Mouse (Mus musculus): Measurements from ENCODE around the gene Nptx1. TPM values are rescaled to one million over a fixed set of nuclear protein-coding genes. Genes with fewer than 3 reads are reported as not detected.

Nptx1 gene
- polyA plus RNA-seq, 1 experiment: not detected

DNA sequence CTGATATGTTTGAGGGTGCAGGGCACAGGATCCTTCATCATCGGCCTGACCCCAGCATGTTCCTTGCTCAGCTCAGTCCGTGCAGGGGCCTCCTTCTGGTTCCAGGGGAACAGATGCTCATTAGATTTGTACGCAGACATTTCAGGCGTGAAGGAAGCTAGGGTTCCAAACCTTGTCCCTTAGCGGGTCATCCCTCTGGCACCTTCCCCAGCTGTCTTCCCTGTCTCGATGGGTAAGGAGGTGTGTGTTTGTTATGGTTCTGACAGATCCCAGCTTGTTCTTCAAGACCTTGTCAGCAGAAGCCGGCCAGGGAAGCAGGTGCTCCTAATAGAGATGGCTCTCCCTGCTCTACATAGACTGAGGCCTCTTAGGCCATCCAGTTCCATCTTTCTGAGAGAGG lies 17.5 kb upstream of the Nptx1 start:
- TF ChIP-seq FLI1 (IDR thresholded peaks at IDR 0.05; ENCODE audit: low read length): no peak
- TF ChIP-seq GATA1 (IDR thresholded peaks at IDR 0.05; ENCODE audit: borderline replicate concordance, low read length): no peak
- Histone ChIP-seq H3K27me3 (replicated peaks) (peaks cover 88% of the 10 kb centered on the region), H3K4me1 (peaks cover 10% of the 10 kb centered on the region; the same call in 1 of the 2 replicates), H3K9me3 (peaks cover 23% of the 10 kb centered on the region), H3K4me3 (replicated peaks) (no peak overlapping the region), H3K36me3 (replicated peaks; ENCODE audit: low read length) (no peaks in the 10 kb centered on the region)

DNA sequence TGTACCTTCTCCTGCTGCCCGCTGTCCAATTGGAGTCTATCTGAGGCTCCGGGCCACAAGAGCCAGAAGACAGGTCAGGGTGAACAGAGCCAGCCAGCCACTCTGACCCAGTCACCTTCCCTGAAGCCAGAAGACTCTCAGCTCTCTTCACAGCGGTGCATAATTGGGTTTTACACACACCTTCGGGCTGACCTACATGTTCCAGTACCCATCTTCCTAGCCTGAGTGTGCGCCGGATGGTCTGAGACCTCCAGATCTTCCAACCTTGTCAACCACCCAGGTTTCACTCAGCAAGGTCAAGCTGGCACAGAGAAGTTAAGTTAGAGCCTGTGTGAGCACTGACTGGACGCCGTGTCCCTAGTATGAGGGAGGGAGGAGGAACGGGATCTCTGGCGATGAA lies 16.8 kb upstream of the Nptx1 start:
- H3K9me3 ChIP-seq: peaks cover 23% of the 10 kb centered on the region
- H3K4me1 ChIP-seq: peaks cover 10% of the 10 kb centered on the region; the same call in 1 of the 2 replicates
- TF ChIP-seq FLI1 (IDR thresholded peaks at IDR 0.05; ENCODE audit: low read length): no peak
- TF ChIP-seq GATA1 (IDR thresholded peaks at IDR 0.05; ENCODE audit: borderline replicate concordance, low read length): no peak
- H3K4me3 ChIP-seq (replicated peaks): no peak overlapping the region
- H3K27me3 ChIP-seq (replicated peaks): peaks cover 88% of the 10 kb centered on the region
- no peaks in the 10 kb centered on the region for H3K36me3 ChIP-seq (replicated peaks; ENCODE audit: low read length)

DNA sequence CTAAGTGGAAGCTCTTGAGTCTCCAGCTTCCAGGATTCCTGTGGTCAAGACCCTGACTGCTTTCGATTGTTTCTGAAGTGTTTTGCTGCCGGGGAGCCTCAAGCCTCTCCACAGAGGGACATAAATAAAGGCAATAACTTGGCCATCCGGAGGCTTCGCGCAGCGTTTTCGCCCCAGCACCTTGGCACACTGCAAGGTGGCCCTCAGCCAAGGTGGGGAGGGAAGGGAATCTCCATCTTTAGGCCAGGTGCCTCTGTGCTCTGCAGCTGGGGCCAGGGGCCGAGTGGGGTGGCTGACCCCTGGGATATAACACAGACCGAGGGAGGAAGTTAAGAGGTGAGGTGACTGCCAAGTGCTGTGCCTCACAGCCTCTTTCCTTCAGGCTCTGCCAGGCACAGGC lies 15.6 kb upstream of the Nptx1 start:
- Histone ChIP-seq H3K4me1 (peaks cover 7% of the 10 kb centered on the region; the same call in 1 of the 2 replicates), H3K27me3 (replicated peaks) (peaks cover 90% of the 10 kb centered on the region)

DNA sequence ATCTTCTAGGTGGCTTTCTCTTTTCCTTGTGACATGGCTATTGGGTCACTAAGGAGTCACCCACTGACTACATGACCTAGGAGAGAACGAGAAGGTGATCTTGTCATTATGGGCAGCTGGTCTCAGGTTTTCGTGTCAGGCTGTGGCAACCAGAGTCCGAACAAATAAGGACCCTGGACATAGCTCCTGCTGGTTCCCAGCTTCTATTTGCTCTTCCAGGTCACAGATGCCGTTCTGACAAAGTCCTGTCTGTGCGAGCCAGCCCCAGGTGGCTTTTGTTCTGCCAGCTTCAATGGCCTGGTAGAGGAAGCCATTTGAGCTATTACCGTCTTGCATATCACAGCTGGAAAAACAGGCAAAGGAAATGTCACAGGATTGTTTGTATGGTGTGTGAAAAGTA lies 14.7 kb upstream of the Nptx1 start:
- TF ChIP-seq FLI1 (IDR thresholded peaks at IDR 0.05; ENCODE audit: low read length) (no peak), GATA1 (IDR thresholded peaks at IDR 0.05; ENCODE audit: borderline replicate concordance, low read length) (no peak)
- Histone ChIP-seq H3K4me3 (replicated peaks) (no peak overlapping the region), H3K4me1 (peaks cover 7% of the 10 kb centered on the region; the same call in 1 of the 2 replicates), H3K27me3 (replicated peaks) (peaks cover 93% of the 10 kb centered on the region), H3K36me3 (replicated peaks; ENCODE audit: low read length) (no peaks in the 10 kb centered on the region), H3K9me3 (peaks cover 8% of the 10 kb centered on the region)

More for the DNA sequence above, 15.6 kb upstream of the Nptx1 start:
- no peak overlapping the region for H3K4me3 ChIP-seq (replicated peaks)
- no peak for TF ChIP-seq GATA1 (IDR thresholded peaks at IDR 0.05; ENCODE audit: borderline replicate concordance, low read length)
- no peak for TF ChIP-seq FLI1 (IDR thresholded peaks at IDR 0.05; ENCODE audit: low read length)
- H3K36me3 ChIP-seq (replicated peaks; ENCODE audit: low read length): no peaks in the 10 kb centered on the region
- H3K9me3 ChIP-seq: peaks cover 14% of the 10 kb centered on the region

DNA sequence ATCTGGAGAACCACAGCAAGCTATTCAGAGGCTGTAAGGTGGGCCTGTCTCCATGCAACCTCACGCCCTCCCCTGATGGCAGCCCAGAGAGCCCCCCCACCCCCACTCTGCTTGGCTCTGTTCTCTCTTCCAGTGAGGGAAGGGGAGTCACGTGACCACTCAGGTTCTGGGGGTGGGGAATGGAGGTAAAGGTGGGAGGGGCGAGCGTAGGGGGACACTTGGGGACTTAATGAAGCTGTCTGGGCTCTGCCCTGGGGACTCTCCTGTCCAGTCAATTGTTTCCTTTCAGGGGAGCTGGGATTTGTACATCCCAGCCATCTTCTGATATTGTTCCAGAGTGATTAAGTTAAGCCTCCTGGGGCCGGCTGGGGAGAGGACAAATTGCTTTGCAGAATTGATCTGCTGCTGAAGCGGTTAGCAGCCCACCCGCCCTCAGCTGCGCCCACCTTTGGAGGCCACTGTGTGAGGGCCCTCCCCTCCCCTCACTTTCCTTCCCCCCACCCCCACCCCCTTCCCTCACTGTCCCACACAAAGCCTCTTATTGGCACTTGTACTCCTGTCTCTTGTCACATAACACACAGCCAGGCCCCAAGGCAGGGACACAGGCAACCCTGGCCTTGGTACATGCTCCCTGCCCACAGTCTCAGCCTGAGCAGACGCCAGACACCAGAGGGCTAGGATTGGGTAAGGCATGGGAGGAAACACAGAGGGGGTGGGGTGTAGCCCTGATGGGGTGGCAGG lies 11.5 kb upstream of the Nptx1 start:
- no peak for TF ChIP-seq GATA1 (IDR thresholded peaks at IDR 0.05; ENCODE audit: borderline replicate concordance, low read length)
- TF ChIP-seq FLI1 (IDR thresholded peaks at IDR 0.05; ENCODE audit: low read length): no peak
- Histone ChIP-seq H3K9me3 (no peaks in the 10 kb centered on the region), H3K36me3 (replicated peaks; ENCODE audit: low read length) (no peaks in the 10 kb centered on the region), H3K27me3 (replicated peaks) (peaks cover 96% of the 10 kb centered on the region), H3K4me3 (replicated peaks) (no peak overlapping the region), H3K4me1 (peaks cover 15% of the 10 kb centered on the region)

DNA sequence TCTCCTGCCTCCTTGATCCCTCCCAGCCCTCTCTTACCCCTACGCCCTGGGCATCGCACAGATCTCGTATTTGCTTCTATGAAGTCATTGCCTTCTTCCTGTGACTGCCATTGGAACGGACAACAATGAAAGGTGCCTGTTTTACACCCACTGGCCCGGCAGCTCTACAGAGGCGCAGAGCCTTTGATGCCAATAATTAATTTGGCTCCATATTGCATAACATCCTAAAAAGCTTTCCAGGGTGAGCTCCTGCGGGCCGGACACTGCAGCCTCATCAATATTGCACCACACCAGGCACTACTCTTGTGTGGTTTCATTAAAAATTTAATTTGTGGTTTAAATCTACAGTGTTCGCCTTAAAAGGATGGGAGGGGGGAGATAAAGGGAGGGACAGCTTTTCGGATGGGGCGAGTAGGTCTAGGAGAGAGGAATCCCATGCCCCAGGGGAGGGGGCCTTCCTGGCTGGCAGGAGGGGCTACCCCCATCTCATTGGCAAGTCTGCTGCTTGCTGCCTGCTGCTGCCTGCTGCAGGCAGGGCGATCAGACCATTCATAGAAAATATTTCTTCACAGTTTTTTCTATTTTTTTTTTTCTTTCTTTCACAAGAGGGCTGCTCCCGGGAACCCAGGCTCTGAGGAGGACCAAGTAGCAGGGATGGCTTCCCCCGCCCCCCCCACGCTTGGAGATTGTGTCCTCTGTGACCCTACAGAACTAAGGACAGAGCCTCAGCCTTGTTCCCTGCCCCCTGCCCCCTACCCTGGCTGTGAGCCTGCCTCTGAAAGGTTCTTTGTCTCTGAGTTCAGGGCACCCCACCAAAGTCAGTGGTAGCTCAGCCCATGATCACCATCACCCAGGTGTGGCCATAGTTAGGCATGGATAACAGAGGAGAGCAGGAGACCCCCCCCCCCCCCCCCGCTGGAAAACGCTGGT lies 10.7 kb upstream of the Nptx1 start:
- H3K36me3 ChIP-seq (replicated peaks; ENCODE audit: low read length): no peaks in the 10 kb centered on the region
- TF ChIP-seq FLI1 (IDR thresholded peaks at IDR 0.05; ENCODE audit: low read length) (no peak), GATA1 (IDR thresholded peaks at IDR 0.05; ENCODE audit: borderline replicate concordance, low read length) (no peak)
- H3K4me1 ChIP-seq: peaks cover 20% of the 10 kb centered on the region
- no peak overlapping the region for H3K4me3 ChIP-seq (replicated peaks)
- no peaks in the 10 kb centered on the region for H3K9me3 ChIP-seq
- H3K27me3 ChIP-seq (replicated peaks): peaks cover 96% of the 10 kb centered on the region

DNA sequence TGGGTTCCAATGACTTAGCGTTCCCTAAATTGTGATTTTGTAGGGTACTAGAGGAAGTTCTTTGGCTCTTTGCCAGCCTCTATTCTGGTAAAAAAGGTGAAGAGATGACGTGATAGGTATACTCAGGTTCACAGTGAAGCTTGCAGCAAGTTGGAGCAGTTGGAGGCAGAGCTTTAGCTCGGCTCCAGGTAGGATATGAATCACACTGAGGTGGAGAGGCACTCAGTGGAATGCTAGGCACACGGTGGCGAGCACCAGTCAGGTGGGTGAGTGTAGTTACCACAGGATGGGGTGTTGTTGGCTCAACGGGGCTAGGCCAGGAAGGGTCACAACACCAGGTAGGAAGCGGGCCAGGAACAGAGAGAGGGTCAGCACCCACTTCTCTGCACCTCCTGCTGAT lies 7.6 kb upstream of the Nptx1 start:
- H3K9me3 ChIP-seq: no peaks in the 10 kb centered on the region
- peaks cover 48% of the 10 kb centered on the region for H3K4me1 ChIP-seq
- H3K4me3 ChIP-seq (replicated peaks): no peak overlapping the region
- H3K27me3 ChIP-seq (replicated peaks): peaks cover 95% of the 10 kb centered on the region
- H3K36me3 ChIP-seq (replicated peaks; ENCODE audit: low read length): no peaks in the 10 kb centered on the region
- TF ChIP-seq FLI1 (IDR thresholded peaks at IDR 0.05; ENCODE audit: low read length) (no peak), GATA1 (IDR thresholded peaks at IDR 0.05; ENCODE audit: borderline replicate concordance, low read length) (no peak)

DNA sequence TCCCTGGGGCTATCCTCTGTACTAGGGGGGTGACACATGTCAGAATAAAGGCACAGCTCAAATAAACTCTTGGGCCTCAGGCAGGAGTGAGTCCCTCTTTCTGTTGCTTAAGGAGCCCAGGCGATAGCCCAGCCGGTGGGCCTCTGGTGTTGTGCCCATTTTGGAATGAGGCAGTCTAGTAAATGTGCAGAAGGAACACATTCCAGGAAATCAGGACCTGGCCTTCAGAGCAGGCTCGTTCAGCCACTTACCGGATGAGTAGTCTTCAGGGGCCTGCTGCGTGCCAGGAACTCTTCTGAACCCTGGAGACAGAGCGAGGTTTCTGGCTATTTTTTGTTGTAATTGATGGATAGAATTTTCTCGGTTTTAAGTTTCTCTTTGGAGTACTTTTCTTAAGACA lies 7.2 kb upstream of the Nptx1 start:
- H3K36me3 ChIP-seq (replicated peaks; ENCODE audit: low read length): no peaks in the 10 kb centered on the region
- H3K27me3 ChIP-seq (replicated peaks): peaks cover 95% of the 10 kb centered on the region
- TF ChIP-seq FLI1 (IDR thresholded peaks at IDR 0.05; ENCODE audit: low read length): no peak
- TF ChIP-seq GATA1 (IDR thresholded peaks at IDR 0.05; ENCODE audit: borderline replicate concordance, low read length): no peak

DNA sequence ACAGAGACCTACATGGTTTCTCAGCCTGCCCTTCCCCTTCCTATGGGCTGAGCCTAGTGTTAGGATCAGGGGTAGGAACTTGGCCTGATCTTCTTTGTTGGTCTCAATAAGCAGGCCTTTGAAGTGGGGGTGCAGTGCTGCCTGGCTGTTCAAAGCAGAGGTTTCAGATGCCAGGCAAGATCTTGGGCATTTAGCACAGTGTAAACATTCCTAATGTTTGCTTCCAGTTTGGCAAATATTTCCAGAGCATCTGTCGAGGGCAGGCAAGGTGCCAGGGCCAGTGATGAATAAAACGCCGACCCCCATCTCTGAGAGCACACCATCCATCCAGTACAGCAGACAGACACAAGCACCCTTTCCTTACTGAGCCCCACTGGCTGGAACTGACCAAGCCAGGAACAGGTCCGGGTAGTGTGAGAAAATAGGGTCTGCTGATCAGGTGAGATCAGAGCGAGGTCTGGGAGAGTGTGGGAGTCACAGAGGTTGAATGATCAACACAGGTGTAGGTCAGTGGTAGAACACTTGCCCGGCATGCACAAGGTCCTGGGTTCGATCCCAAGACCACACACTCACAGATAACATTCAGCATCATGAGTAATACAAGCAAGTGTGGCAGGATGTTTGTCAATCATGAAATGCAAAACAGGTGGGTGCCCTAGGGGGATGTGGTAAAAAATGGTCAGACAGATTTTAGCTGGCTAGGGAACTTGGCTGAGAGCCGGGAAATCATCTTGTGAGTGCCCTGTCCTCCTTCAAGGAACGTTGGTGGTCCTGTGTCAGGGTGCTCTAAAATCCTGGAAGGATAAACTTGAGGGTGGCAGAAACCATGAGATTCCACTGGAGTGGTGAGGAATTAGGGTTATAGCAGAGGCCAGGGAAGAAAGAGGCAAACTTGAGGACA lies 5.6 kb upstream of the Nptx1 start:
- H3K4me3 ChIP-seq (replicated peaks): peak overlapping the region; percentile 73
- H3K4me1 ChIP-seq: peaks cover 68% of the 10 kb centered on the region
- H3K9me3 ChIP-seq: no peaks in the 10 kb centered on the region
- no peaks in the 10 kb centered on the region for H3K36me3 ChIP-seq (replicated peaks; ENCODE audit: low read length)
- peaks cover 95% of the 10 kb centered on the region for H3K27me3 ChIP-seq (replicated peaks)
- TF ChIP-seq FLI1 (IDR thresholded peaks at IDR 0.05; ENCODE audit: low read length): no peak
- no peak for TF ChIP-seq GATA1 (IDR thresholded peaks at IDR 0.05; ENCODE audit: borderline replicate concordance, low read length)

More for the DNA sequence above, 7.2 kb upstream of the Nptx1 start:
- no peaks in the 10 kb centered on the region for H3K9me3 ChIP-seq
- no peak overlapping the region for H3K4me3 ChIP-seq (replicated peaks)
- peaks cover 53% of the 10 kb centered on the region for H3K4me1 ChIP-seq

Data from megakaryocyte, embryonic 14.5 days (primary cell).